Mouse (Mus musculus) telencephalon, adult 2 months (tissue): ENCODE results near the gene Rnf111.
"Not testable (repeated sequence)": the region's sequence is repeated elsewhere in the genome, so short reads cannot be mapped to it uniquely, and the experiment has no call there.

Experiments used
- DNase-seq: peaks from one replicate; pipeline ENCODE4 v3.0.0-alpha.2; 2011; ENCODE audit warnings: low read depth, low spot score

The Rnf111 gene

GRCm38 (mm10) chr9:70503626-70504041 is at the start of gene Rnf111:
Rnf111 (minus strand) TSS chr9:70503725.
- peak; percentile 92 for DNase-seq

- DNase-seq: not testable (repeated sequence)
These were observed 48.7 kb upstream of the Rnf111 start for GRCm38 (mm10) chr9:70552233-70552632.

- no peak for DNase-seq
These were observed 48.0 kb upstream of the Rnf111 start for GRCm38 (mm10) chr9:70551524-70551923.

- peak; percentile 16 for DNase-seq
These were observed 44.8 kb upstream of the Rnf111 start for GRCm38 (mm10) chr9:70548304-70548703.

GRCm38 (mm10) chr9:70546576-70546975 is 43.1 kb upstream of the Rnf111 start:
- DNase-seq: not testable (repeated sequence)

- DNase-seq: no peak
These were observed 41.3 kb upstream of the Rnf111 start for GRCm38 (mm10) chr9:70544831-70545230.

- DNase-seq: no peak
These were observed 40.5 kb upstream of the Rnf111 start for GRCm38 (mm10) chr9:70543985-70544384.

- peak; percentile 8 for DNase-seq
These were observed 39.7 kb upstream of the Rnf111 start for GRCm38 (mm10) chr9:70543048-70543880.

- peak; percentile 89 for DNase-seq
These were observed 38.9 kb upstream of the Rnf111 start, which contains the start of gene Sltm for GRCm38 (mm10) chr9:70542305-70543041. Sltm (plus strand) TSS chr9:70542754.

- DNase-seq: no peak
These were observed 38.1 kb upstream of the Rnf111 start for GRCm38 (mm10) chr9:70541584-70541983.

- DNase-seq: no peak
These were observed 29.8 kb upstream of the Rnf111 start for GRCm38 (mm10) chr9:70533328-70533727.

GRCm38 (mm10) chr9:70524366-70524765 is 20.8 kb upstream of the Rnf111 start:
- no peak for DNase-seq

- no peak for DNase-seq
These were observed 20.3 kb upstream of the Rnf111 start for GRCm38 (mm10) chr9:70523813-70524212.

- DNase-seq: no peak
These were observed 17.1 kb upstream of the Rnf111 start for GRCm38 (mm10) chr9:70520651-70521050.

GRCm38 (mm10) chr9:70511681-70512080 is 8.2 kb upstream of the Rnf111 start:
- no peak for DNase-seq

GRCm38 (mm10) chr9:70510998-70511583 is 7.6 kb upstream of the Rnf111 start:
- DNase-seq: no peak

- no peak for DNase-seq
These were observed 6.5 kb upstream of the Rnf111 start for GRCm38 (mm10) chr9:70509906-70510525.

- no peak for DNase-seq
These were observed 3.3 kb upstream of the Rnf111 start for GRCm38 (mm10) chr9:70506787-70507186.

- DNase-seq: no peak
These were observed 2.7 kb upstream of the Rnf111 start for GRCm38 (mm10) chr9:70506186-70506585.

- no peak for DNase-seq
These were observed 416 bp downstream of the Rnf111 start for GRCm38 (mm10) chr9:70503015-70503603.

- DNase-seq: no peak
These were observed 1.1 kb downstream of the Rnf111 start for GRCm38 (mm10) chr9:70502284-70503014.
